Mouse (Mus musculus): ENCODE data around the gene Hdx. TPM values are rescaled to one million over a fixed set of nuclear protein-coding genes. Genes with fewer than 3 reads are reported as not detected.
A peak's percentile ranks its signal among the peaks of the same experiment; 100 is the strongest.

The Hdx gene
- 0.43 and 0.64 TPM in 2 replicates for polyA plus RNA-seq (2015; fragmentation: Nextera tagmentation; extraction: Ambion mirVana)

DNA sequence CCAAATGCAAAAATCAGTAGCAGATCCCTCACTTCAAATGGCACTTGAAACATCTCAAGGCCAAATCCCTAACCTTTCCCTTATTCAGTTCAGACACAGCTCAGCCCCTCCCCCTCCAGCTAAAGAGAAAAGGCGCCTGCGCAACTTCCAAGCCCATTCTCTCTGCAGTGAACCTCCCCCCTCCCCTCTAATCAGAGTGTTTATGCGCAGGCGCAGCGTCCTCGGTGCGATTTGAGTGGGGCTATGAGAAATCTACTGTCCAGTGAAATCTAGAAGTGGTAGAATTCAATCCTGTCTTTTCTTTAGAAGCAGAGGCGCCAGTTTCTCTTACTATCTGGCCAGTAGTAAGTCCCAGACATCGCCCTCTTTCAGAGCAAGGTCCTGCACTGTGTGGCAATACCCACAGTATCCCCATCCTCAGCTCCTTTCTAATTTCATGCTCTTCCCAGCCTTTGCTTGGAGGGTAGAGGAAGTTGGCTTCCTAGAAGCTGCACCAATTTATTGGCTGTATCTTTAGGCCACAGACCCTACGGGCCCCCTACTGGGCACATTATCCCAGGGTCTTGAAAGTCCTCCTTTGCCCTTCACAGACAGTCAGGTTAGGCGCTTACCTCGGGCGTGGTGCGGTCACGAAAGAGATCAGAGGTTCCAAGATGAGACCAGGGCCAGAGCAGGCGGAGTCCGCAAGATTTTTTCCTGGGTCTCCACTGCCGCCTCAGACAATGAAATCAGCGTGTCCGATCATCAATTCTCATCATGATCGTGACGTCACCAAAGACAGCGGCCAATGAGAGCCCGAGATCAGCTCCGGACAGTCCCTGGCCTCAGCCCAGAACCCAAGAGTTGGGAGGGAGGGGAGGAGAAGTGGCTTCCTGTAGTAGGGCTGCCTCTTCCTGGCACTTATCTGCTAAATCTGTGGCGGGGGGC lies at the start of gene Hdx:
Gene Hdx (minus strand): TSS at position 724 of the 927 bp plus-strand sequence.
- H3K27me3 ChIP-seq (replicated peaks), result no peaks in the 10 kb centered on the region
- H3K27ac ChIP-seq, result 0 out of 2 replicates have a peak within 1 kb of the TSS, but pooled peaks have one; percentile 32
- WGBS, result 20% methylated on average over 26 of the region's 26 CpGs
- peak within 1 kb of the TSS; percentile 43 for H3K4me3 ChIP-seq (replicated peaks)
- no peaks in the 10 kb centered on the region for H3K9me3 ChIP-seq
- H3K4me1 ChIP-seq (replicated peaks), result no peaks in the 10 kb centered on the region
- ATAC-seq, result peak; percentile 87
- H3K36me3 ChIP-seq, result no peaks in the 10 kb centered on the region
- H3K9ac ChIP-seq, result peak within 1 kb of the TSS; percentile 30
- H3K4me2 ChIP-seq (replicated peaks), result peak within 1 kb of the TSS; percentile 56

DNA sequence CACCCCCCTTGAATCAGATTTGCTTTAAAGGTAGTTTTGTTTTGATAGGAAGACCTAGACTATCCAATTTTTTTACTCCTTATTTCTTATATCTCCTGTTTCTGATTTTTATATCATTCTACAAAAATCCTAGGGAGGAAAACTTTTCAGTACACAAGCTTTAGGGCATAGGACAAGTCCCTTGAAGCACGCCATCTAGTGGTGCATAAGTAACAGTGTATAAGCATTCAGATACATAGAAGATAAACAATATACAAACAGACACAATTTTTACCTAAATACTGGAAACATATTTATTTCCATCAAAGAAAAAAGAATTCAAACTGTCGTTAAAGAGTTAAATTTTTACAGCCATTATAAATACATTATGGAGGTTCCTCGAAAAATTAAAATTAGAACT lies 11.2 kb downstream of the Hdx start:
- Histone ChIP-seq H3K9me3 (no peaks in the 10 kb centered on the region), H3K4me2 (replicated peaks) (no peak overlapping the region), H3K27me3 (replicated peaks) (no peaks in the 10 kb centered on the region), H3K9ac (no peak overlapping the region), H3K4me1 (replicated peaks) (no peaks in the 10 kb centered on the region), H3K4me3 (replicated peaks) (no peak overlapping the region), H3K36me3 (no peaks in the 10 kb centered on the region), H3K27ac (no peak overlapping the region)
- WGBS, result 60% methylated on average over 3 of the region's 3 CpGs
- ATAC-seq, result no peak

DNA sequence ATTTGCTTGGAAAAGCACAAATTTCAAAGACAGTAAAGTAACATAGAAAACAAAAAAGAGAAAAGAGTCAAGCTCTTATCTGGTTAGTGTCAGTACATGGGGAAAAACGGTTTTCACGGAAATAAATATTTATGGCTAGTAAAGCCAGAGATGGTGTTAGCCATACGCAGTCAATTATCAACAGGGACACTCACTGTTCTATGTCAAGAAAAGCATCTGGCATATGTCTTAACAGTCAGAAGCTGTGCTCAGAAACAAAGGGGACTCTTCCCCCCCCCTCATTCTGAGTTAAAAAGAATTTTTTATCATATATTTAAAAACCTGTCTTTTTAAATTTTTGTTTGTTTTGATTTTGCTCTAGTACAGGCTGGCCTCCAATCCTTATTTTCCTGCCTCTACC lies 25.2 kb downstream of the Hdx start:
- Histone ChIP-seq H3K4me1 (replicated peaks) (no peaks in the 10 kb centered on the region), H3K4me3 (replicated peaks) (no peak overlapping the region), H3K9me3 (no peaks in the 10 kb centered on the region), H3K4me2 (replicated peaks) (no peak overlapping the region), H3K36me3 (no peaks in the 10 kb centered on the region), H3K9ac (no peak overlapping the region), H3K27ac (no peak overlapping the region), H3K27me3 (replicated peaks) (no peaks in the 10 kb centered on the region)
- 48% methylated on average over 3 of the region's 3 CpGs for WGBS
- no peak for ATAC-seq

DNA sequence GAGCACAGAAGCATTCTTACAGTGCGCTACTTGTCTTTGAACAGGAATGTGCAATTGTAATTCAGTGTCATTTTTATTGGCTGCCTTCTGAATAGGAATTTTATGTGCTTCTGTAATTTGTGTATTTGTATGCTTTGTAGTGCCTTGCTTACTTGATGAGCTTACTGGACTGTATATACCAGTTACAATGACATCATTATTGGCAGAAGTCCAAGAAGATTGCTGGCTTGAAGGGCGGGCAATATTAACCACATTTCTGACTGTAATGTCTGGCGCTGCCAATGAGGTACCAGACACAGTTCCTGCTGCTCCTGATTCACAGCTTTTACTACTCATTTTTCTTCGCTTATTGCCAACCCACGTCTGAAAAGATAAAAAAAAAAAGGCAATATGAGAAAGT lies 36.5 kb downstream of the Hdx start:
- no peak for ATAC-seq
- 65% methylated on average over 5 of the region's 5 CpGs for WGBS
- no peaks in the 10 kb centered on the region for H3K36me3 ChIP-seq

DNA sequence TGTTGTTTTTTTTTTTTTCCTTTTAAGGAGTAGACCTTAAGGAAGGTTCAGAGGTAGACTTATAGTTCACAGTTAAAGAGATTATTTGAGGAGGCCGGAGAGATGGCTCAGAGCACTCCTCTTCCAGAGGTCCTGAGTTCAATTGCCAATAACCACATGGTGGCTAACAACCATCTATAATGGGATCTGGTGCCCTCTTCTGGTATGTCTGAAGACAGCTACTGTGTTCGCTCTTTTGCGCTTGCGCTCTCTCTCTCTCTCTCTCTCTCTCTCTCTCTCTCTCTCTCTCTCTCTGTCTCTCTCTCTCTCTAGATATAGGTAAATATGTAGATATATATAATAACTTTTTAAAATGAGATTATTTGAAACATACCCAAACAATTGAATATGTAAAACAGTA lies 38.2 kb downstream of the Hdx start:
- no peaks in the 10 kb centered on the region for H3K4me1 ChIP-seq (replicated peaks)
- H3K4me3 ChIP-seq (replicated peaks), result no peak overlapping the region

More for the DNA sequence above, 36.5 kb downstream of the Hdx start:
- no peak overlapping the region for H3K27ac ChIP-seq
- H3K4me2 ChIP-seq (replicated peaks), result no peak overlapping the region
- no peak overlapping the region for H3K4me3 ChIP-seq (replicated peaks)
- no peak overlapping the region for H3K9ac ChIP-seq
- no peaks in the 10 kb centered on the region for H3K9me3 ChIP-seq
- no peaks in the 10 kb centered on the region for H3K4me1 ChIP-seq (replicated peaks)
- no peaks in the 10 kb centered on the region for H3K27me3 ChIP-seq (replicated peaks)

DNA sequence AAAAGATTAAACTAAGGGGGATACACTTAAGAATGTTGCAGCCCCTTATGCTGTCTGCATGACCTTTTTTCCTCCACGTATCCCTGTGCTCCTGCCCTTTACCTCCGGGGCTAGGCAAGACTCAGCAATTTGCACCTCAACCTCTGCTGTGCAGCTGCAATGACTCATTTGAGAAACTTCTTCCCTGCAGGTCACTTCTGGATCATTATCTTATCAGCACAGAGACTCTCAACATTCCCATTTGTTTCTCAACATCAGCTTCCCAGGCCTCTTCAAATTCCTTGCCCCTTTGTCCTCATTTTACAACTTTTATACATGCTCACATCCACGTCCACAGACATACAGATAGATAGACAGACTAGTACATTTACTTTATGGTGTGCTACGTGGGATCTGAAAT lies 51.9 kb downstream of the Hdx start:
- Histone ChIP-seq H3K4me1 (replicated peaks) (no peaks in the 10 kb centered on the region), H3K27ac (no peak overlapping the region), H3K4me2 (replicated peaks) (no peak overlapping the region), H3K9ac (no peak overlapping the region), H3K27me3 (replicated peaks) (no peaks in the 10 kb centered on the region), H3K36me3 (no peaks in the 10 kb centered on the region), H3K9me3 (no peaks in the 10 kb centered on the region), H3K4me3 (replicated peaks) (no peak overlapping the region)
- 51% methylated on average over 4 of the region's 4 CpGs for WGBS
- peak; percentile 62; the same call in 1 of the 2 replicates for ATAC-seq

More for the DNA sequence above, 38.2 kb downstream of the Hdx start:
- Histone ChIP-seq H3K36me3 (no peaks in the 10 kb centered on the region), H3K9ac (no peak overlapping the region), H3K27me3 (replicated peaks) (no peaks in the 10 kb centered on the region), H3K9me3 (no peaks in the 10 kb centered on the region), H3K4me2 (replicated peaks) (no peak overlapping the region), H3K27ac (no peak overlapping the region)
- ATAC-seq, result no peak
- 89% methylated on average over 4 of the region's 4 CpGs for WGBS

DNA sequence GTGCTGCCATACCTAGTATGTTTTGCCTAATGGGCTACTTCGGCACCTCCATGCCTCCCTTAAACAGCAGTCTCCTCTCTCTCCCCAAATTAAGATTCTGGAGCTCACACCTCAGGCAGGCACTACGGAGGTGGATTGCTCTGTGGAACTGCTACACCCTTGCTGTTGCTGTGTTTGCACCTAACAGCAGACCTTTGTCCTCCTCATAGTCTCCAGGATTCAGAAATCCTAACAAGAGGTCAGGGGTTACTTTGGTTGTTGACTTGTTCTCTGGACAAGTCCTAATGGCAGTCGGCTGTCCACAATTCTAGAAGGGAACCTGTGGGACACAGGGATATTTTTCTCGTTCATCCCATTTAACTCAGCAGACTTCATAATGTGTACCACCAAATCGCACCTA lies 56.3 kb downstream of the Hdx start:
- WGBS, result 74% methylated on average over 5 of the region's 5 CpGs
- no peaks in the 10 kb centered on the region for H3K9me3 ChIP-seq
- H3K4me3 ChIP-seq (replicated peaks), result no peak overlapping the region
- no peaks in the 10 kb centered on the region for H3K27me3 ChIP-seq (replicated peaks)
- no peaks in the 10 kb centered on the region for H3K4me1 ChIP-seq (replicated peaks)
- H3K9ac ChIP-seq, result no peak overlapping the region
- H3K27ac ChIP-seq, result no peak overlapping the region
- ATAC-seq, result no peak
- no peaks in the 10 kb centered on the region for H3K36me3 ChIP-seq
- no peak overlapping the region for H3K4me2 ChIP-seq (replicated peaks)

DNA sequence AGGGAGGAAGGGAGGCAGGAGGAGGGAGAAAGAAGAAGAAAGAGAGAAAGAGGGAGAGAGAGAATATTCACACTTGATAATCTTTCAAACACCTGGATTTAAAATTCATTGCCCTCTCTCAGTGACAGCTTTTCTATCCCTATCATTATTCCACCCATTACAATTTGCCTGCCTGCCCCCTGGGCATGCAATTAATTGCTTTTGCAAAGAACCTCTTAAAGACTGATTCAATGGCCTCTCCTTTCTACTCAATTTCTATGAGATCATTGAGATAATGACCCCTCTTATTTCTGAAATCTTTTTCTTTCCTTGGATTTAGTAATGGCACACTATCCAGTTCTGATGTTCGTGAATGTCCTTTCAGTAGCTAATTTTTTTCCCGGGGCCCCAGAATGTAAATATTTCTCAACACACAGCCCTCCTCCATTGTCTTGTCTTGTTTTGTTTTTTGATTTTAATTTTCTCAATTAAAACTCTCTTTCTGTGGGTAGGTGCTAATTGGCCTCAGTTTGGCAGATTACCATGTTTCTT lies 99.2 kb downstream of the Hdx start:
- no peaks in the 10 kb centered on the region for H3K9me3 ChIP-seq
- H3K27me3 ChIP-seq (replicated peaks), result no peaks in the 10 kb centered on the region
- H3K4me2 ChIP-seq (replicated peaks), result no peak overlapping the region
- no peaks in the 10 kb centered on the region for H3K4me1 ChIP-seq (replicated peaks)
- H3K4me3 ChIP-seq (replicated peaks), result no peak overlapping the region
- ATAC-seq, result no peak
- H3K9ac ChIP-seq, result no peak overlapping the region
- no peak overlapping the region for H3K27ac ChIP-seq
- no peaks in the 10 kb centered on the region for H3K36me3 ChIP-seq
- WGBS, result 79% methylated on average over 2 of the region's 2 CpGs

DNA sequence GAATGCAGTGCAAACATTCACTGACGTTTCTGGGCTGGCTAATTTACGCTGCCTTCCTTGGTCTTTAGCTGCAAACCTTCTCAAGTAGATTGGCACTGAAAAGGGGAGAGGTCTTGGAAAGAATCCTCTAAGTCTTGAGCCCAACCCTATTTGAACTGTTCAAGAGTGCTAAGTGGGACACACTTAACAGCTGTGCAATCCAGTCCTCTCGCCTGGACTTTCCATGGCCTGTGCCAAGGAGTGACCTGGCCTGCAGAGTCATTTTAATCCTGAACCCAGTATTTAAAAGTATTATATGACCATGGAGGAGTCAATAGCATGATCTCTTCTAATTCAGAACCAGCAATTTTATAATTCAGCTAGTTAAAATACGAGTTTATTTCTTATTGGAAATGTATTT lies 109.3 kb downstream of the Hdx start:
- Histone ChIP-seq H3K4me3 (replicated peaks) (no peak overlapping the region), H3K27ac (no peak overlapping the region), H3K9ac (no peak overlapping the region), H3K36me3 (no peaks in the 10 kb centered on the region), H3K27me3 (replicated peaks) (no peaks in the 10 kb centered on the region), H3K4me1 (replicated peaks) (no peaks in the 10 kb centered on the region), H3K4me2 (replicated peaks) (no peak overlapping the region), H3K9me3 (no peaks in the 10 kb centered on the region)
- WGBS, result 62% methylated on average over 4 of the region's 4 CpGs
- no peak for ATAC-seq

DNA sequence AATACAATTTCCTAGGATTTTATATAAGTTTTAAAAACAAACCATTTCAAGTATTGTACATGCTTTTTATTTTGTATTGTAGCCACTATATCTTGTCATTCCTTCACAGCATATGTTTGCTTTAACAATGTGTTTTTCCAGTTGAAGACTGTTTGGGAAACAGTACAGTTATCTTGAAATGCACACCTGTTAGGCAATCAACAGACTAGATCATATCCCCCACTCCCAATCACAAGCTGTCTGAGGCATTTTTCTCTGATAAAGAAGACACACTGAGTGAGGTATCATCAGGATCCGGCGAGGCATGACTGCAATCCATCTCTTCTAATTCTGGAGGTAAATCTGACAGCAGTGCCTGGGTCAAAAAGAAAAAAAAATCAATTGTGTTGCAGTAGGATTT lies 119.8 kb downstream of the Hdx start:
- Histone ChIP-seq H3K9ac (no peak overlapping the region), H3K9me3 (no peaks in the 10 kb centered on the region), H3K27ac (no peak overlapping the region), H3K27me3 (replicated peaks) (no peaks in the 10 kb centered on the region), H3K4me3 (replicated peaks) (no peak overlapping the region), H3K36me3 (no peaks in the 10 kb centered on the region), H3K4me2 (replicated peaks) (no peak overlapping the region), H3K4me1 (replicated peaks) (no peaks in the 10 kb centered on the region)
- no peak for ATAC-seq
- WGBS, result 83% methylated on average over 2 of the region's 2 CpGs

DNA sequence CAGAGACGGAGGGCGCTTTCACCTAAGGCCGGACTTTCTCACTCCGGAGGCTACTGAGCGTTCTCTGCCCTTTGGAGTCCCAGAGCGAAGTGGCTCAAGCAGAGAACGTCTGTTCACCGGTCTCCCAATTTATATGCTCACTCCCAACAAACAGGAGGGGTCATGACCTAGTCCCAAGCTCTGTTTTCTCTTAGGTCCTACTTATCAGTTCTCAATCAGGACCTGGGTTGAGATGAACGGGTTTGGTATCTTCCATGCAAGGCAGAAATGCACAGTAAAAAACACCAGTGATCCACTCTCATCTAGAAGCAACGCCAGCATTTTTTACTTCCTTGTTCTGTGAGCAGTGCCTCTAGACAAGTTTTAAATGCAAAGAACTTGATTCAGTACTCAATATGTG lies 159.0 kb downstream of the Hdx start, which contains the start of gene Rps6ka6:
Gene Rps6ka6 (minus strand): TSS at position 101 of the 400 bp plus-strand sequence.
- H3K4me1 ChIP-seq (replicated peaks), result no peaks in the 10 kb centered on the region
- no peak within 1 kb of the TSS for H3K4me3 ChIP-seq (replicated peaks)
- H3K36me3 ChIP-seq, result no peaks in the 10 kb centered on the region
- H3K9me3 ChIP-seq, result no peaks in the 10 kb centered on the region
- no peaks in the 10 kb centered on the region for H3K27me3 ChIP-seq (replicated peaks)
- no peak within 1 kb of the TSS for H3K4me2 ChIP-seq (replicated peaks)
- no peak within 1 kb of the TSS for H3K9ac ChIP-seq
- no peak within 1 kb of the TSS for H3K27ac ChIP-seq
- no peak for ATAC-seq
- 50% methylated on average over 10 of the region's 10 CpGs for WGBS

All from intestine, embryonic 15.5 days (tissue).